Mouse (Mus musculus) heart, embryonic 12.5 days (tissue): ENCODE measurements around the gene Tor1b. TPM values are rescaled to one million over a fixed set of nuclear protein-coding genes. Genes with fewer than 3 reads are reported as not detected.
"Not testable (repeated sequence)": the region's sequence is repeated elsewhere in the genome, so short reads cannot be mapped to it uniquely, and the experiment has no call there.

Experiments used
- ATAC-seq: fragments of 200-750 bp; cut with Nextera tagmentation; 2 replicates; pipeline ENCODE4 v1.8.0; 2017; ENCODE audit warnings: moderate TSS enrichment, moderate library complexity; ENCODE audit not compliant: insufficient number of reproducible peaks, low FRiP score
- H3K27ac ChIP-seq: fragments of 300-500 bp; sonication (generic); 2 replicates; pipeline ENCODE4 v1.5.1; 2016; ENCODE audit warnings: mild to moderate bottlenecking, moderate library complexity; ENCODE audit not compliant: poor library complexity, severe bottlenecking
- H3K27me3 ChIP-seq: fragments of 300-500 bp; sonication (generic); replicated peaks from 2 replicates; pipeline ENCODE4 v1.6.1; 2016; ENCODE audit warnings: mild to moderate bottlenecking, moderate library complexity
- H3K36me3 ChIP-seq: fragments of 300-500 bp; sonication (generic); 2 replicates; pipeline ENCODE4 v1.6.1; 2016; ENCODE audit warnings: mild to moderate bottlenecking, moderate library complexity
- H3K4me1 ChIP-seq: fragments of 300-500 bp; sonication (generic); replicated peaks from 2 replicates; pipeline ENCODE4 v1.6.1; 2016; ENCODE audit warnings: mild to moderate bottlenecking
- H3K4me2 ChIP-seq: fragments of 300-500 bp; sonication (generic); 2 replicates; pipeline ENCODE4 v1.6.1; 2016; ENCODE audit warnings: mild to moderate bottlenecking, moderate library complexity
- H3K4me3 ChIP-seq: fragments of 300-500 bp; sonication (generic); 2 replicates; pipeline ENCODE4 v1.5.1; 2016; ENCODE audit warnings: mild to moderate bottlenecking
- H3K9ac ChIP-seq: fragments of 300-500 bp; sonication (generic); 2 replicates; pipeline ENCODE4 v1.6.1; 2016; ENCODE audit warnings: mild to moderate bottlenecking, moderate library complexity
- H3K9me3 ChIP-seq: fragments of 300-500 bp; sonication (generic); replicated peaks from 2 replicates; pipeline ENCODE4 v1.6.1; 2016; ENCODE audit warnings: mild to moderate bottlenecking, moderate library complexity
- WGBS: fragments of 180-500 bp; shearing (Covaris S2); methylation state at CpG from one replicate; pipeline ENCODE4 v1.1.7; 2016; 5-methylcytosine and 5-hydroxymethylcytosine counted together
- polyA plus RNA-seq: library from polyadenylated mRNA; unstranded; fragments of >200 nt; fragmentation: Nextera tagmentation; extraction: Ambion mirVana; gene quantifications from 2 replicates; pipeline ENCODE4 v1.2.1, GENCODE M21; 2016

The Tor1b gene
- polyA plus RNA-seq, result 25.1 and 25.8 TPM in 2 replicates

GRCm38 (mm10) chr2:30952824-30953490 is at the start of gene Tor1b:
TSS of gene Tor1b (plus strand) at chr2:30952959.
- WGBS, result under 1% methylated on average over 60 of the region's 60 CpGs
- peak; percentile 83 for ATAC-seq
- H3K4me3 ChIP-seq, result peak within 1 kb of the TSS; percentile 92

DNA sequence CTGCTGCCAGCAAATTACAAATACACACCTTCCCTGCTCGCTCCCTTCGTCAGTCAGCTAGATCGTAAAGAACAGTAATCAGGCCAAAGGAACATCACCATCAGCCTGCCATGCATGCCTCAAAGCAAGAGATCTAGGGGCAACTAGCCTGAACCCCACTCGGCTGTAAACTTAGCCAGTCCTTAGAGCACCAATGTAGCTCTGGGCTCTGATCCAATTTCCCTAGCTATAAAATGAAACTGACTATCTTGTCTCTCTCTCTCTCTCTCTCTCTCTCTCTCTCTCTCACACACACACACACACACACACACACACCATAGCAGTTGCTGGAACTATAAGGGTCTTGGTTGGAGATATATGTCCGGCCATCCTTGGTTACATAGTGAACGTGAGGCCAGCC is 48.5 kb upstream of the Tor1b start:
- no peak overlapping the region for H3K9ac ChIP-seq
- 84% methylated on average over 6 of the region's 6 CpGs for WGBS
- peaks cover 21% of the 10 kb centered on the region; the same call in 1 of the 2 replicates for H3K27me3 ChIP-seq
- no peaks in the 10 kb centered on the region for H3K9me3 ChIP-seq
- peaks cover 31% of the 10 kb centered on the region for H3K4me1 ChIP-seq
- no peak overlapping the region for H3K4me2 ChIP-seq
- H3K36me3 ChIP-seq, result no peaks in the 10 kb centered on the region
- H3K27ac ChIP-seq, result no peak overlapping the region
- H3K4me3 ChIP-seq, result no peak overlapping the region
- ATAC-seq, result no peak

More at GRCm38 (mm10) chr2:30952824-30953490, at the start of gene Tor1b:
- H3K9me3 ChIP-seq, result no peaks in the 10 kb centered on the region
- H3K4me1 ChIP-seq, result peaks cover 27% of the 10 kb centered on the region
- H3K36me3 ChIP-seq, result peaks cover 32% of the 10 kb centered on the region
- peak within 1 kb of the TSS; percentile 88 for H3K9ac ChIP-seq
- peaks cover 8% of the 10 kb centered on the region; the same call in 1 of the 2 replicates for H3K27me3 ChIP-seq
- peak within 1 kb of the TSS; percentile 90 for H3K4me2 ChIP-seq
- peak within 1 kb of the TSS; percentile 84 for H3K27ac ChIP-seq

DNA sequence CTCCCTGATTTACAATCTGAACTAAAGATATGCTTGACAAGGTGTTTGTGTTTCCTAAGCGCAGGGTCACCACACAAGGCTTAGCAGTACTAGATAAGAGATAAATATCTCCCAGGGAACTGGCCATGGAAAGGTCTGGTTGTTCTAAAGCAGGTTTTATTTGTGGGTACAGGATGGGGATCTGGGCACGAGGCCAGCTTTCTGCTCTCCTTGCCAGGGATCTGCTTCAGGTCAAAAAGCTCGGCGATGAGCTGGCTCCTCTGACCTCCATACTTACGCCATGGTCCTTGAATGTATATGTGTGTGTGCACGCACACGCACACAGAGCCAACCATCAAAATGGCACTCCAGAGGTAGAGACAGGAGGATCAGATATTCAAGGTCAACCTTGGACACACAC is 47.8 kb upstream of the Tor1b start:
- Histone ChIP-seq H3K4me3 (no peak overlapping the region), H3K4me2 (no peak overlapping the region), H3K4me1 (peaks cover 31% of the 10 kb centered on the region), H3K27ac (no peak overlapping the region), H3K9ac (no peak overlapping the region), H3K9me3 (no peaks in the 10 kb centered on the region), H3K36me3 (no peaks in the 10 kb centered on the region), H3K27me3 (peaks cover 21% of the 10 kb centered on the region; the same call in 1 of the 2 replicates)
- ATAC-seq, result no peak
- 51% methylated on average over 7 of the region's 7 CpGs for WGBS

- Histone ChIP-seq H3K36me3 (no peaks in the 10 kb centered on the region), H3K27ac (no peak overlapping the region), H3K27me3 (peaks cover 17% of the 10 kb centered on the region; the same call in 1 of the 2 replicates), H3K4me2 (no peak overlapping the region), H3K9ac (no peak overlapping the region), H3K9me3 (no peaks in the 10 kb centered on the region), H3K4me3 (no peak overlapping the region), H3K4me1 (peaks cover 31% of the 10 kb centered on the region)
- 83% methylated on average over 8 of the region's 8 CpGs for WGBS
- no peak for ATAC-seq
Observed at GRCm38 (mm10) chr2:30905906-30906305, 46.9 kb upstream of the Tor1b start.

DNA sequence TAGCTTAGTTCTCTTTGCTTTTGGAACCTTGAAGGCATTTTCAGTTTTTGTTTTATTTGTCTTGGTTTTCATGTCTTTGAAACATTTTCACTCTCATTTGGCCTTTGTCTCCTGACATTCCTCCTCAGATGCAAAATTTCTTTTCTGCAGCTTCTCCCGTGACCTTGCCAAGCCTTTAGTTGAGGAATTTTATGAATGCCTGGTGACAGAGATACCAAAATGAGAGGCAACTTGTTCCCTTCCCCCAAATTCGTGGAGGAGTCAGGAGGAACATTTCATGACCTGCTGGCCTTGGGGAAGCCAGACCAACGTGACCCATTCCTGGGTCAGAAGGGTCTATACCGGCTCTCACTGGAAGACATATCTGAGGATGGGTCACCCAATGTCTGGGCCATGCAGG is 46.1 kb upstream of the Tor1b start:
- Histone ChIP-seq H3K27ac (no peak overlapping the region), H3K27me3 (peaks cover 14% of the 10 kb centered on the region; the same call in 1 of the 2 replicates), H3K9me3 (no peaks in the 10 kb centered on the region), H3K4me1 (peaks cover 31% of the 10 kb centered on the region), H3K4me2 (no peak overlapping the region), H3K36me3 (no peaks in the 10 kb centered on the region), H3K4me3 (no peak overlapping the region), H3K9ac (no peak overlapping the region)
- ATAC-seq, result no peak
- 51% methylated on average over 4 of the region's 4 CpGs for WGBS

DNA sequence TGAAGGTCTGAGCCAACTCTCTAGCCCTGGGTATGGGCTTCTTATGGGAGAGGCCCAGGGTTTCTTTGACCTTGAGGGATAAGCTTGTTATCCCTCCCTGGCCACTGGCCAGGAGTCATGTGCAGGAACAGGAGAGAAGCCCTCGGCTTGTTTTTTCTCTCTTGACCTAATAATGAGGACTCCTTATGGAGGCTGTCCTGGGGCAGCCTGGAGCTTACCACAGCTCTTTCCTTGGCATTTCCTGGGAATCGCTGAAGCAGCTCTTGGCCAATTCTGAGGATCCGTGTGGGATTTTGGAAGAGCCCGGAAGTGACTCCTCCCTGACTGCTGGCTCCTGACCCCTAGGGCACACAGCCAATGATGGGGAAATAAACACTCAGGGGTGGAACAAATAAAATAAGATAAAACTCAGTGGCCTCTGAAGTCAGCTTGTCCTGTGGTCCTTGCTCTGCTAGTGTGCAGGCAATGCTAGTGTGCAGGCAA is 40.4 kb upstream of the Tor1b start:
- H3K27me3 ChIP-seq, result no peaks in the 10 kb centered on the region
- WGBS, result 33% methylated on average over 4 of the region's 4 CpGs
- no peak overlapping the region for H3K4me2 ChIP-seq
- H3K4me3 ChIP-seq, result no peak overlapping the region
- peaks cover 17% of the 10 kb centered on the region for H3K4me1 ChIP-seq
- ATAC-seq, result peak; percentile 18; the same call in 1 of the 2 replicates
- H3K9ac ChIP-seq, result no peak overlapping the region
- no peaks in the 10 kb centered on the region for H3K9me3 ChIP-seq
- peak overlapping the region; percentile 45 for H3K27ac ChIP-seq
- H3K36me3 ChIP-seq, result no peaks in the 10 kb centered on the region

- H3K4me3 ChIP-seq, result no peak overlapping the region
- H3K9me3 ChIP-seq, result no peaks in the 10 kb centered on the region
- H3K27ac ChIP-seq, result no peak overlapping the region
- 83% methylated on average over 8 of the region's 8 CpGs for WGBS
- no peaks in the 10 kb centered on the region for H3K36me3 ChIP-seq
- H3K4me1 ChIP-seq, result peaks cover 23% of the 10 kb centered on the region
- no peak for ATAC-seq
- no peaks in the 10 kb centered on the region for H3K27me3 ChIP-seq
- H3K4me2 ChIP-seq, result no peak overlapping the region
- H3K9ac ChIP-seq, result no peak overlapping the region
Observed at GRCm38 (mm10) chr2:30913022-30913421, 39.7 kb upstream of the Tor1b start.

DNA sequence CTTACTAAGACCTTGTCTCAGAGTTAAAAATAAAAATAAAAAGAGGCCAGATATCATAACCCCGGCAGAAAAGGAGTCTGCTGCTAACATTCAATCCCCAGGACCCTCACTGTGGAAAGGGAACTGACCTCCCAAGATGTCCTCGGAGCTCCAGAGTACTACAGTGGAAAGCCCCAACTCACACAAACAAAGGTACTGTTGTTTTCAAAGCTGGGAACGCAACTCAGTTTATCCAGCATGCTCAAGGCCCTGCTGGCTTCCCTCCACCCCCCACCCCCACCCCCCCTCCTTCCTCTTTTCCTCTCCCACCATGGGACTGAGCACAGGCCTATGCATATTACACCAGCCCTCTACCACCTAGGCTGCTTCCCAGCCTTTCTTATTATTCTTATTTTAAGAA is 37.9 kb upstream of the Tor1b start:
- H3K36me3 ChIP-seq, result no peaks in the 10 kb centered on the region
- no peaks in the 10 kb centered on the region for H3K27me3 ChIP-seq
- H3K9ac ChIP-seq, result no peak overlapping the region
- H3K4me3 ChIP-seq, result no peak overlapping the region
- ATAC-seq, result no peak
- 52% methylated on average over 3 of the region's 3 CpGs for WGBS
- H3K9me3 ChIP-seq, result no peaks in the 10 kb centered on the region
- H3K27ac ChIP-seq, result no peak overlapping the region
- H3K4me2 ChIP-seq, result no peak overlapping the region
- peaks cover 39% of the 10 kb centered on the region for H3K4me1 ChIP-seq

- Histone ChIP-seq H3K9me3 (no peaks in the 10 kb centered on the region), H3K9ac (no peak overlapping the region), H3K36me3 (no peaks in the 10 kb centered on the region), H3K27me3 (no peaks in the 10 kb centered on the region), H3K4me1 (peaks cover 43% of the 10 kb centered on the region), H3K27ac (no peak overlapping the region), H3K4me2 (no peak overlapping the region), H3K4me3 (no peak overlapping the region)
- no peak for ATAC-seq
- 78% methylated on average over 5 of the region's 5 CpGs for WGBS
Observed at GRCm38 (mm10) chr2:30915376-30915775, 37.4 kb upstream of the Tor1b start.

DNA sequence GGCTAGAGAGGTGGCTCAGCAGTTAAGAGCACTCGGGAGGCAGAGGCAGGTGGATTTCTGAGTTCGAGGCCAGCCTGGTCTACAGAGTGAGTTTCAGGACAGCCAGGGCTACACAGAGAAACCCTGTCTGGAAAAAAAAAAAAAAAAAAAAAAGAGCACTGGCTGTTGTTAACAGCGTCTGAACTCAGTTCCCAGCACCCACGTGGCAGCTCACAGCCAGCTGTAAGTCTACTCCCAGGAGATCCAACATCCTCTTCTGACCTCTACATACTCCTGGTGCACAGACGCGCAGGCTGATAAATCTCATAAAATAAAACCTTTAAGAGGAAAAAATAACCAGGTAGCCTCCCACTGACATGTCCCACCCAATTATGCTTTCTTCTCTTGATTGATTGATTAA is 36.8 kb upstream of the Tor1b start:
- not testable (repeated sequence) for H3K36me3 ChIP-seq, H3K4me3 ChIP-seq, ATAC-seq, H3K27me3 ChIP-seq, H3K9me3 ChIP-seq, H3K27ac ChIP-seq, H3K4me2 ChIP-seq, H3K9ac ChIP-seq
- 73% methylated on average over 6 of the region's 6 CpGs for WGBS
- peaks cover 43% of the 10 kb centered on the region for H3K4me1 ChIP-seq

GRCm38 (mm10) chr2:30917649-30918048 is 35.1 kb upstream of the Tor1b start:
- Histone ChIP-seq H3K36me3 (no peaks in the 10 kb centered on the region), H3K4me3 (no peak overlapping the region), H3K4me1 (peaks cover 35% of the 10 kb centered on the region), H3K27me3 (no peaks in the 10 kb centered on the region), H3K9me3 (no peaks in the 10 kb centered on the region), H3K9ac (no peak overlapping the region), H3K4me2 (no peak overlapping the region), H3K27ac (no peak overlapping the region)
- no peak for ATAC-seq
- 81% methylated on average over 7 of the region's 7 CpGs for WGBS

- Histone ChIP-seq H3K4me3 (no peak overlapping the region), H3K4me2 (no peak overlapping the region), H3K4me1 (peaks cover 30% of the 10 kb centered on the region), H3K27ac (no peak overlapping the region), H3K9me3 (no peaks in the 10 kb centered on the region), H3K9ac (no peak overlapping the region), H3K27me3 (no peaks in the 10 kb centered on the region), H3K36me3 (no peaks in the 10 kb centered on the region)
- ATAC-seq, result no peak
- 45% methylated on average over 6 of the region's 6 CpGs for WGBS
Observed at GRCm38 (mm10) chr2:30918126-30918525, 34.6 kb upstream of the Tor1b start.
